Mouse (Mus musculus) 416B (cell line): ENCODE data around the gene Dnaja1.

Experiments used
- DNase-seq: peaks from one replicate; pipeline ENCODE4 v3.0.0; 2011; ENCODE audit warnings: low read depth

The Dnaja1 gene

GRCm38 (mm10) chr4:40735351-40735750 lies 13.4 kb downstream of the Dnaja1 start:
- DNase-seq: no peak

GRCm38 (mm10) chr4:40757157-40757779 lies 35.3 kb downstream of the Dnaja1 start:
- peak; percentile 53 for DNase-seq

- peak; percentile 96 for DNase-seq
Measured at GRCm38 (mm10) chr4:40757780-40758420, 36.0 kb downstream of the Dnaja1 start, which contains the start of gene Smu1. Smu1 (minus strand) TSS chr4:40757923.

GRCm38 (mm10) chr4:40759876-40760275 lies 37.9 kb downstream of the Dnaja1 start:
- DNase-seq: peak; percentile 30

GRCm38 (mm10) chr4:40774279-40775259 lies 52.6 kb downstream of the Dnaja1 start:
- peak; percentile 88 for DNase-seq

- DNase-seq: peak; percentile 93
Measured at GRCm38 (mm10) chr4:40776416-40776815, 54.5 kb downstream of the Dnaja1 start.

GRCm38 (mm10) chr4:40777116-40777515 lies 55.2 kb downstream of the Dnaja1 start:
- DNase-seq: peak; percentile 69

- peak; percentile 38 for DNase-seq
Measured at GRCm38 (mm10) chr4:40778656-40779055, 56.7 kb downstream of the Dnaja1 start.

GRCm38 (mm10) chr4:40781143-40781542 lies 59.2 kb downstream of the Dnaja1 start:
- DNase-seq: peak; percentile 95

- DNase-seq: peak; percentile 94
Measured at GRCm38 (mm10) chr4:40781797-40782495, 60.0 kb downstream of the Dnaja1 start.

GRCm38 (mm10) chr4:40783049-40783448 lies 61.1 kb downstream of the Dnaja1 start:
- no peak for DNase-seq

- DNase-seq: no peak
Measured at GRCm38 (mm10) chr4:40784556-40785169, 62.7 kb downstream of the Dnaja1 start.

GRCm38 (mm10) chr4:40785620-40786166 lies 63.7 kb downstream of the Dnaja1 start:
- peak; percentile 29 for DNase-seq

- no peak for DNase-seq
Measured at GRCm38 (mm10) chr4:40786578-40786977, 64.6 kb downstream of the Dnaja1 start.
